ENCODE assay signal across 9 mouse cellular contexts in genomic region chr9:55541681-55542365, GRCm38 (mm10). TPM values are rescaled to one million over a fixed set of nuclear protein-coding genes. Genes with fewer than 3 reads are reported as not detected.
DNase-seq lines count a peak whose midpoint lies in the region; ATAC-seq and TF ChIP-seq lines count a peak whose summit lies in the region.
"Had no signal": no experiment of that assay in that cellular context is flagged by ENCODE, and none has a peak within 500 bp of the region (broad histone marks: within the 10 kb centered on the region; RNA-seq: fewer than 3 reads in every experiment).

No protein-coding gene starts in this region.

- no peak for TF ChIP-seq CTCF in embryonic fibroblast, embryonic 13.5 days (IDR thresholded peaks at IDR 0.05; ENCODE audit: borderline replicate concordance, insufficient read depth, low read length)

- H3K27ac ChIP-seq in embryonic fibroblast, embryonic 13.5 days (ENCODE audit: insufficient read depth, low read length): no peak overlapping the region
- no peak overlapping the region for H3K27ac ChIP-seq in hindbrain, embryonic 14.5 days
- no peak overlapping the region for H3K27ac ChIP-seq in liver, embryonic 12.5 days

- peak overlapping the region; percentile 10 for H3K4me3 ChIP-seq in embryonic fibroblast, embryonic 13.5 days (ENCODE audit: insufficient read depth, low read length)
- peak overlapping the region; percentile 29 for H3K4me3 ChIP-seq in hindbrain, embryonic 14.5 days (replicated peaks; ENCODE audit: low read length)
- peak overlapping the region; percentile 49 for H3K4me3 ChIP-seq in liver, embryonic 12.5 days

- intact Hi-C loops in heart, postnatal 25 days (cut with DNase I): loop anchor here (5.0 kb wide), 1 partner anchor 395 kb away; the partner anchor contains the start of gene Scaper

- no peaks in the 10 kb centered on the region for H3K4me1 ChIP-seq in embryonic fibroblast, embryonic 13.5 days (ENCODE audit: control insufficient read depth, insufficient read depth, low read length)
- H3K4me1 ChIP-seq in hindbrain, embryonic 14.5 days (replicated peaks; ENCODE audit: control insufficient read depth, insufficient read depth, low read length): 0 out of 2 replicates have a peak, but pooled peaks cover 4% of the 10 kb centered on the region
- H3K4me1 ChIP-seq in liver, embryonic 12.5 days: peaks cover 33% of the 10 kb centered on the region

- peak; percentile 47 to 73 for DNase-seq in heart, adult 18-20 months
- no peak for DNase-seq in heart, postnatal 25 days (ENCODE audit: low spot score)
- DNase-seq in Muller cell, postnatal 12 days (ENCODE audit: inconsistent ontology term): peak; percentile 30
- DNase-seq in hindbrain, embryonic 14.5 days (ENCODE audit: low spot score): no peak
- peak; percentile 65 for DNase-seq in retina, embryonic 14.5 days (ENCODE audit: low spot score)

- no peaks in the 10 kb centered on the region for H3K36me3 ChIP-seq in hindbrain, embryonic 14.5 days (replicated peaks; ENCODE audit: control insufficient read depth, insufficient read depth)
- no peaks in the 10 kb centered on the region for H3K36me3 ChIP-seq in liver, embryonic 12.5 days

- H3K9ac ChIP-seq in hindbrain, embryonic 14.5 days: no peak overlapping the region
- no peak overlapping the region for H3K9ac ChIP-seq in liver, embryonic 12.5 days

- peak overlapping the region; percentile 46 for H3K4me2 ChIP-seq in hindbrain, embryonic 14.5 days (replicated peaks)
- peak overlapping the region; percentile 69 for H3K4me2 ChIP-seq in liver, embryonic 12.5 days

- TF ChIP-seq POLR2A in embryonic fibroblast, embryonic 13.5 days (IDR thresholded peaks at IDR 0.05; ENCODE audit: low read depth, low read length): no peak

- H3K9me3 ChIP-seq in hindbrain, embryonic 14.5 days (ENCODE audit: control insufficient read depth, low read length): no peaks in the 10 kb centered on the region
- H3K9me3 ChIP-seq in liver, embryonic 12.5 days (replicated peaks): peaks cover 9% of the 10 kb centered on the region; the same call in 1 of the 2 replicates

- under 1% methylated on average over 58 of the region's 59 CpGs for WGBS in hindbrain, embryonic 14.5 days
- WGBS in liver, embryonic 12.5 days (ENCODE audit: insufficient replicate concordance): 1% methylated on average over 59 of the region's 59 CpGs

- peaks cover 98% of the 10 kb centered on the region for H3K27me3 ChIP-seq in hindbrain, embryonic 14.5 days (ENCODE audit: control insufficient read depth, insufficient read depth, low read length)
- H3K27me3 ChIP-seq in liver, embryonic 12.5 days (replicated peaks): peaks cover 99% of the 10 kb centered on the region

- ATAC-seq in hindbrain, embryonic 14.5 days (ENCODE audit: low FRiP score): no peak
- ATAC-seq in liver, embryonic 12.5 days: no peak
- no peak for ATAC-seq in activated CD4-positive, CD25-positive, alpha-beta regulatory T cell, adult 4 months

RNA-seq across cellular contexts. Expression of gene Isl2, which starts 3.4 kb away (rescaled TPM):
- not detected for total RNA-seq in heart, adult 18-20 months (2021)
- total RNA-seq in heart, postnatal 25 days (2021): under 1 TPM in 1 of 2 experiments, not detected in 1; 0.26 TPM
- polyA plus RNA-seq in embryonic fibroblast, embryonic 13.5 days (2011; ENCODE audit: insufficient read length, low read depth, missing spikeins): not detected in 2 replicates
- 1.9 and 3.0 TPM in 2 replicates for polyA plus RNA-seq in hindbrain, embryonic 14.5 days (2014; fragmentation: Nextera tagmentation; extraction: Ambion mirVana)
- polyA plus RNA-seq in liver, embryonic 12.5 days (2016; fragmentation: Nextera tagmentation; extraction: Ambion mirVana): 0.50 and 1.3 TPM in 2 replicates
- polyA plus RNA-seq in activated CD4-positive, CD25-positive, alpha-beta regulatory T cell, adult 4 months (2017; shearing (Covaris generic)): not detected
- total RNA-seq: gastrocnemius, postnatal 36 days had no signal

RNA-seq across cellular contexts. Expression of gene Etfa, which starts 29.8 kb away (rescaled TPM):
- total RNA-seq in heart, adult 18-20 months (2021): 1,000 to 10,000 TPM; 1,027 to 1,034 TPM
- 100 to 1,000 TPM; 846 to 861 TPM for total RNA-seq in heart, postnatal 25 days (2021)
- polyA plus RNA-seq in embryonic fibroblast, embryonic 13.5 days (2011; ENCODE audit: insufficient read length, low read depth, missing spikeins): 90.7 and 94.8 TPM in 2 replicates
- 94.5 and 99.0 TPM in 2 replicates for polyA plus RNA-seq in hindbrain, embryonic 14.5 days (2014; fragmentation: Nextera tagmentation; extraction: Ambion mirVana)
- polyA plus RNA-seq in liver, embryonic 12.5 days (2016; fragmentation: Nextera tagmentation; extraction: Ambion mirVana): 164 and 175 TPM in 2 replicates
- polyA plus RNA-seq in activated CD4-positive, CD25-positive, alpha-beta regulatory T cell, adult 4 months (2017; shearing (Covaris generic)): 100 to 1,000 TPM; 148 to 164 TPM

Comparison
In these comparisons a context has a peak if more than half of its experiments do, and no peak if none do; other contexts are left out.
1. DNase-seq: peak in heart, adult 18-20 months (2 of 2), Muller cell, postnatal 12 days (single experiment) and retina, embryonic 14.5 days (single experiment); none in heart, postnatal 25 days (single experiment) and hindbrain, embryonic 14.5 days (single experiment).
2. Peak in every context shown above with its lines, with median percentiles within 50 percentile points of each other: H3K4me3 ChIP-seq.